Mouse (Mus musculus): ENCODE data around the gene Ckmt2.

- TF ChIP-seq POLR2A (IDR thresholded peaks at IDR 0.05; ENCODE audit: borderline replicate concordance, control insufficient read depth, low read depth, low read length) (no peak), CTCF (IDR thresholded peaks at IDR 0.05; ENCODE audit: control insufficient read depth, insufficient read depth, low read length) (no peak)
Measured at GRCm38 (mm10) chr13:91896476-91896875, 19.8 kb upstream of the Ckmt2 start.
